Mouse (Mus musculus) bone marrow, adult 2 months (tissue): Measurements from ENCODE around the gene Pcdh9.

Source experiments
- CTCF ChIP-seq: fragments of 200-500 bp; IDR thresholded peaks from 2 replicates; pipeline ENCODE4 v1.5.1; 2011; ENCODE audit warnings: low read length, control low read depth; ENCODE audit not compliant: control insufficient read depth, insufficient read depth
- POLR2A ChIP-seq: fragments of 200-500 bp; IDR thresholded peaks from 2 replicates; pipeline ENCODE4 v1.6.1; 2011; ENCODE audit warnings: low read depth, mild to moderate bottlenecking, control low read depth, low read length, borderline replicate concordance; ENCODE audit not compliant: control insufficient read depth

- TF ChIP-seq CTCF (no peak), POLR2A (no peak)
These were observed 177.1 kb downstream of the Pcdh9 start for GRCm38 (mm10) chr14:93713250-93713935.
